Mouse (Mus musculus) urinary bladder, postnatal 25 days (tissue): Measurements from ENCODE around the gene Dnah1.
A peak's percentile ranks its signal among the peaks of the same experiment; 100 is the strongest.

Source experiments
- DNase-seq: peaks from one replicate; pipeline ENCODE4 v3.0.0; 2022; ENCODE audit warnings: low spot score

Gene Dnah1

GRCm38 (mm10) chr14:31317754-31318153, 5.9 kb downstream of the Dnah1 start:
- no peak for DNase-seq

DNA sequence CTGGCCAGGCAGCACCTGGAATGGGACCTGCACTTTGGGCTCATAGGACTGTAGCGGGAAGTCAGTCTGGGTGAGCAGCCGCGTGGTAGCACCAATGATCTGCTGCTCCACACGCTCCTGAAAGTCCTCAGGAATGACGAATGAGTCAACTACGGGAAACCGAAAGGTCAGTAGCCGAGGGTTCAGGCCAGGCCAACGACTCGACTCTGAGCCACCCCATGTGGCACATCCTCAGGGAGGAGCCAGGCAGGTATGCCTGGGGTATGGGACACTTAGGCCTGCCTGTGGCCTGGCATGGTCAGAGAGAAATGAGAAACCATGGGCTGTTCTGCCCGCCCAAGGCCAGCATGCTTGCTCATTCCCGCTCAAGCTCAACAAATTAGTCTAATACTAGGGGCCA, 7.1 kb downstream of the Dnah1 start:
- no peak for DNase-seq

DNA sequence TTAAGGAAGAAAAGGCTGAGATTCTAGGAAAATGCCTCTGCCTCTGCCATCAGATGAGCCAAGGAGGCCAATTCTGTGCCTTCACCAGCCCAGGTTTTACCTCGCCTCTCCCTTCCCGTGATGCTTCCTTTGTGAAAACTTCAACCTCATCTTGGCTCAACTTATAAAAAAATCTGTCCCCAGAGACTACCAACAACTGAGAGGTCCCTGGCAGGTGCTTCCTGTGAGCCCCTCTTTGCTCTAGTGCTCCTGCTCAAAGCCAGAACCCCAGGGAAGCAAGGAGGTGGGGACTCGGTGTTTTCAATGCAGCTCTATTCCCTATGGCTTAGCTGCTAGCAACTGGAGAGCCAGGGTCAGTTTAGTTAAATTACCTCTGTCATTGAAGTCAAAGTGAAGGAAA, 10.5 kb downstream of the Dnah1 start:
- DNase-seq: no peak

GRCm38 (mm10) chr14:31285728-31286127, 38.0 kb downstream of the Dnah1 start:
- DNase-seq: no peak

GRCm38 (mm10) chr14:31272164-31272563, 51.5 kb downstream of the Dnah1 start:
- peak; percentile 79 for DNase-seq

- no peak for DNase-seq
Observed at GRCm38 (mm10) chr14:31271121-31271520, 52.6 kb downstream of the Dnah1 start.

DNA sequence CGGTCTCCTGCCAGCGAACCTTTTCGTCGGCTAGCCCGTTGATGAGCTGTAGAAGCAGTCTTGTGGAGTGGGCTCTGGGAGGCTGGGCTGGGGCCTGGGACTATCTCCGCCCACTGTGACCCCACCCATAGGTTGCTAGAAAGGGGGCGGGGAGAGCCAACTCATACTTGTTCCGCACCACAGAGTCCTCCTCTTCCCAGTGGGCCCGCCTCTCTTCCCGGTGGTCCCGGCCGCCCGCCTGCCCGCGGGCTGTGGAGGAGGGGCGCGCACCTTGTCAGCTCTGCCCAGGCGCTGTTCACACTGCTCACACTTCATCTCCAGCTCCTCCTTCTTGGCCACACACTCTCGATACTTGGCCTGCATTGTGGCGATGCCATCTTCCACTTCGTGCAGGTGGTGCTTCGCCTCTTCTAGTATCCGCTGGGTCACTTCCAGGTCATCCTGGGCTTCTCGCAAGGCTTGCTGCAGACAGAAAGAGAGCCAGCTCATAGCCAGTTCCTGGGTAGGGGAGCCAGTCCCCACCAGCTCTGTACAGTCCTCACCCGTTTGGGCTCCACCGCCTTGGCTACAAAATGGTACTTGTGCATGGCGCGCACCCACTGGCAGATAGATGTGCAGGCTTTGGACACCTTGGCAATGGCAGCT, 54.1 kb downstream of the Dnah1 start:
- peak; percentile 23 for DNase-seq

GRCm38 (mm10) chr14:31268301-31269001, 55.2 kb downstream of the Dnah1 start:
- DNase-seq: no peak

- DNase-seq: no peak
Observed at GRCm38 (mm10) chr14:31267649-31268048, 56.0 kb downstream of the Dnah1 start.

DNA sequence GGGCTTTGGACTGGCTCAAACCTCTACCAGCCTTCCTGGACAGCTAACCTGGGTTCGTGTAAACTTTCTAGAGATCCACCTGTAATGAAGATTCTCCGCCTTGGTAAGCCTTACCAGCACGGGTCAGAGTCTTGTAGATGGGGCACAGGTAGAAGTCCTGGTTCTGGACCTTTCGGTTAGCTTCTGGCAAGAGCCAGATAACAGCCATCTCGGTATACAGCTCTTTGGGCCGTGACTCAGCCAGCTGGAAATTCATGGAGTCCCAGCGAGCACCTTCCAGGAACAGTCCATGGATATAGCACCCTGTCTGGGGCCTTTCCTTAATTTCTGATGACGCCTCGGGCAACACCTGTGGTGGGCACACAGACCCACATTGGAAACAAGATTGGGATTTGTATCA, 62.8 kb downstream of the Dnah1 start:
- no peak for DNase-seq

DNA sequence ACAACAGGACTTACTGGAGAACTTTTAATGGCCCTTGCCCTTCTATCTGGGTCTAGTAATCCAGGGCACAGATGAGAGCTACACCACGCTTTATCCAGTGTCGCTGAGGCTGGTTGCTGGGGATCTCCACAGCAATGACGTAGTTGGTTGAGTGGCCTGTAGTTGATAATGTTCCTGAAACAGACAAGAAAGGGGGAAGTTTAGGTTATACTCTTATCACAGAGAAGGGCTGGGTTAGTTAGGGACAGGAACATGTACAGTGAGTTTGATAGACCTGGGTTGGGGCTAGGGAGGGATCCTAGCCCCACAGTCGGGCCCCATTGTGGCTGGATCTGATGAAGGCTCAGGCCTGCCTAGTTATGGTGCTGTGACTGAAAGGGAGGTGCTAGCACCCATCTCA, 63.3 kb downstream of the Dnah1 start:
- DNase-seq: no peak

GRCm38 (mm10) chr14:31258476-31259050, 65.1 kb downstream of the Dnah1 start:
- no peak for DNase-seq

GRCm38 (mm10) chr14:31252091-31252490, 71.6 kb downstream of the Dnah1 start:
- no peak for DNase-seq

- no peak for DNase-seq
Observed at GRCm38 (mm10) chr14:31251626-31252025, 72.1 kb downstream of the Dnah1 start.

- peak; percentile 98 for DNase-seq
Observed at GRCm38 (mm10) chr14:31251084-31251604, 72.6 kb downstream of the Dnah1 start, which contains the start of the genes Phf7 and Bap1. TSS of gene Phf7 (minus strand) at chr14:31251317. TSS of gene Bap1 (plus strand) at chr14:31251450.

- no peak for DNase-seq
Observed at GRCm38 (mm10) chr14:31250222-31251083, 73.2 kb downstream of the Dnah1 start.

DNA sequence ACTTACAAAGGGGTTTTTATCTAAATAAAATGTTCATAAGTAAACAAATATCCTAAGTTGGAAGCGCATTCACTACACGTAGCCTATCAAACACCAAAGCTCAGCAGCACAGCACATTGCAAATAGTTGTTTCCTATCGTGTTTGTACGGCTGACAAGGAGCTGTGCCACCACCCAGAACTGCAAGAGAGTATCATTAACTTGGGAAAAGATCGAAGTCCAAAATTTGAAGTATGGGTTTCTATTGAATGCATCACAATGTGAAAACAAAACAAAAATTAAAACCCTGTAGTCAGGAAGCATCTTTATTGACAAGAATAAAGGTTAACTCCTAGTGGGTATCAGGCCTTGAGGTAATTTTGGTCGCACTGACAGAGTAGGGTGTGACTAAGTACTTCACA, 75.3 kb downstream of the Dnah1 start:
- DNase-seq: no peak

DNA sequence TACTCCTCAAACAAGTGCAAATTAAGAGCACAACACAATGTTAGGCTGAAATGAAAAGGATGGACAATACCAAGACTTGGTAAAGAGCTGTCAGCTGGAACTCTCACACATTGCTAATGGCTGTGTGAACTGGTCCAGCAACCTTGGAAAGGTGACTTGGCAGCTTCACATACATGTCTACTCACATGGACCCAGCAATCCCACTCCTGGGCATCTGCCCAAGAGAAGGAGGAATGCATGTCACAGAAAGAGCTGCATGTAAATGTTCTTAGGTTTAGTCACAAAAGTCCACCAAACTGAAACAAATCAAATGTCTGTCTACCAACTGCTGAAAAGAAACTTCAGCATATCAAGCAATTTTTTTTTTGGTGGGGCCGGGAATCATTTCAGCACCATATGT, 77.8 kb downstream of the Dnah1 start:
- no peak for DNase-seq

- no peak for DNase-seq
Observed at GRCm38 (mm10) chr14:31244777-31245176, 78.9 kb downstream of the Dnah1 start.

DNA sequence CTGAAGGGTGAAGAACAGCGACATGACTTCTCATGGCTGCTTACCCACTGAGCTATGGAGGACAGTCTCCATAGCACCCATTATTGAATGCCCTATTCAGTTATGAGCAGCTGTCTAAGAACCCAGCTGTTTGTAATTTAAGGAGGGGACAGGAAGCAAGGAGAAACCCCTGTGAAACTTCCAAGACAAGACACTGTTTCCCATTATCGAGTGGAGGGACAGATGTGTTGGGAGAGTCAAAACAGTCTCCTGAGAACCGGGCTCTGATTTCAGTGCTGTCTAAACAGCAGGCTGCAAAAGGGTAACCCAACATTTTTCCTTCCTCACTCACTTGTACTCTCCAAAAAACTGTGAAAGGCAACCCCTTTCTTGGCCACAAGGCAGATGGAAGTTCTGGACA, 83.2 kb downstream of the Dnah1 start:
- DNase-seq: no peak

DNA sequence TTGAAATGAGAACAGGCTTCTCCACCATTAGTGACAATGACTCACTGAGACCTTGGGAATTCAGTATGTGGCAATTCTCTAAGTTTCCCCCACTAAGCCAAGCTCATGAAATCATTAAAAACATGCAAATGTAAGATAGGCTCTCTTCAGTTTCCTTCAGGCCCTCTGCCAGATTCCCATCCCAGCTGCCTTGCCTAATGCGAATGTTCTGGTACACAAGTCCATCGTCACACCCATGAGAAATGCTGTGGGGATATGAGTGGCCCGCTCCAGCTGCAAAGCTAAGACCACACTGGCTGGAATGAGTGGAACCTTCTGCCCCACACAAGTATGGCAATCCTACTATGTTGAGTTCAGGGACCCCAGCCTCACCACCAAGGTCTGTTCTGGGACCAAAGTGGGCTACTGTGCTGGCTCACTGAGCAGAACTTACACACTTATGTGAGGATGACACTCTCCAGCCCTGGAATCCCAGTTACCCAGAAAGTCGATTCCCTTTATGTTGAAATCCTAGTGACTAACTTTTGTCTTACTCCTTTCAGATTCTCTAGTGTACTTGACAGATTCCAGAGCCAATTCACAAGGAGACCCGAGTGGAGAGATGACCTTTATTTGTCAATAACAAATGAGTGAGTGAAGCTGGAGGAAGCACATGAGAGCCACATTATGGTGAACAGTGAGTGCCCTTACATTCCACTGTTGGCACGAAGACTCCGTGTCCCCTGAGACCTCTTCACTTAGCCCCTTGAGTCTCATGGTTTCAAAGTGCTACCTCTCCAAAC, 86.4 kb downstream of the Dnah1 start:
- no peak for DNase-seq
